Mouse (Mus musculus) thymus, postnatal 14 days (tissue): ENCODE results near the gene Ptprd.
"Not testable (repeated sequence)": the region's sequence is repeated elsewhere in the genome, so short reads cannot be mapped to it uniquely, and the experiment has no call there.

Source experiments
- DNase-seq: peaks from one replicate; pipeline ENCODE4 v3.0.0; 2021

Ptprd gene

DNA sequence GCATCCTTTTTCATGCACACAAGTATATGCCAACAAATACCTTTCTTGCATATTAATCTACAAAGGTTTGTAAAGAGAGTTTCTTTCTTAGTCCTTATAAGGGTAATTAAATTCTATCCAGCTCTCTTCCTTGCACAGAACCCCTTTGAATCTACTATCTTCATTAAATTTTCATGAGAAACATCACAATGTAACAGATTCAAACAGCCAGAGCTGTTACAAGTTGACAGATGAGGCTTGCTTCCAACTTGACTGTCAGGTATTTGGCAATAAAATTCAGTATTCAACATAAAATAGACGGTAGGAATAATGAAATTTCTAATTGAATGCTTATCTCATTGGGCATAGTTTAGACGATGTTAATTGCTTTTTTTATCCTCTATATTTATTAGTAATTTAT lies 2067.4 kb downstream of the Ptprd start:
- DNase-seq: no peak

DNA sequence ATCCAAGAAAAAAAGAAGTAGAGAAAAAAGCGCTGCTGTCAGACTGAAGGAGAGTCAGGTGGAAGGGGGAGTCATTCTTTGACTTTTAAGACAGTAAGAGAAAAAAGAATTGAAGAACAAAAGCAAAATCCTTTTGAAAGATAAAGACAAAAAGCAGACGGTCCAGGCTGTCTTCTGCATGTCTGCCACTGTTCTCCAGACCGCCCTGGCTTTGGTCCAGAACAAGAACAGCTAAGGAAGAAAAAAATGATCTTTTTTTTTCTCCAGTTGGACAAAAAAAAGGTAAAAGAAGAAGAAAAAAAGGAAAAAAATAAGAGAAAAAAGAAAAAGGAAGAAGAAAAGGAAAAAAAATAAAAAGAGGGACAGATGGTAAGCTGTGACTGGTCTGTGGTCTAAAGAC lies 2073.9 kb downstream of the Ptprd start:
- no peak for DNase-seq

DNA sequence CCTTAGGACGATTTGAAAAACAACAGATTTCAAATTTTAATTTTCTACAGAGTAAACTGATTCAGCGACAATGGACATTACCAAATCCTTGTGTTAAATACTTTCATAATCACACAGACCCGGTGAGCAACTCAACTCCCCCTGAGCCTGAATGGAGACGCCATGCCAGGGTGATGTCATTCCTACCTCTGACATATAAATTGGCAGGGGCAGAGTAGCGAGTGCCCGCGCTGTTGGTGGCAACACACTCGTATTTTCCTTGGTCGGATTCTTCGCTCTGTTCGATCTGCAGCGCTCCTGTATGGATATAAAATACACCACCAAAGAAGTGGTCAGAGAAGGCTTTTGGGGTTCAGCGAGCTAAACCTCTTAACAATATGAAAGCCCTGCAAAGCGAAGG lies 2075.1 kb downstream of the Ptprd start:
- DNase-seq: no peak

DNA sequence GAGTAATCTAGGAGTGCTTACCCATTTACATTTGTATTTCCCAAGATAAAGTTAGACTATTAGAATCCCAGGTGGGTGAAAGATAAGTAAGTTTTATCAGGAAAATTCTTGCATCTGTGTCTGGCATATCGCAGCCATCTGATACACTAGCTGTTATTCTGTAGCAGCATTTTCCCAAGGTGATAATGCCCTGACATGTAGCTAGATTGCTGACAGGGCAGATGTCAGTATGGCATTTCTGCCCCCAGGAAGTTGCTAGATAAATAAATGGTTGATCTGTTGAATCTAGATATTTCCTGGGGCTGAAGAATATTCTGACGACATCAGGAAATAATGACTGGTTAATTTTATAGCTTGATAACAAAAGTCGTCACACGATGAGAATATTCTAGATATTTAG lies 2119.9 kb downstream of the Ptprd start:
- DNase-seq: no peak

DNA sequence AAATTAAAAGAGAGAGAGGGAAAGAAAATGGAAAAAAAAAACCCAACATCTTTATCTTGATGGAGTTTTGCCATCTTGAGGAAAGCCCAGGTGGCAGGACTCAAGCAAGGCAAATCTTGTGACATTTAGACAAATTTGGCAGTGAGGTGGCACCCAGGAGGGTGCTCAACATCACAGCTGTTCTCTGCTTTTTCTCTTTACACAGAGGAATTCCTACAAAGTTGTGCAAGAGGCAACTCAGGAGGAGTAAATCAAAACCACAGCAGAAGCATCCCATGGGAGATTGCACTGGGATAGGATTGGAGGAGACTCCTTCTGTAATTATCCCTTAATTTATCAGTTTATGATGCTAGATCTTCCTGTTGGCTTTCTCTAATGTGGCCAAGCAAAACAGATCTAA lies 2121.9 kb downstream of the Ptprd start:
- DNase-seq: no peak

DNA sequence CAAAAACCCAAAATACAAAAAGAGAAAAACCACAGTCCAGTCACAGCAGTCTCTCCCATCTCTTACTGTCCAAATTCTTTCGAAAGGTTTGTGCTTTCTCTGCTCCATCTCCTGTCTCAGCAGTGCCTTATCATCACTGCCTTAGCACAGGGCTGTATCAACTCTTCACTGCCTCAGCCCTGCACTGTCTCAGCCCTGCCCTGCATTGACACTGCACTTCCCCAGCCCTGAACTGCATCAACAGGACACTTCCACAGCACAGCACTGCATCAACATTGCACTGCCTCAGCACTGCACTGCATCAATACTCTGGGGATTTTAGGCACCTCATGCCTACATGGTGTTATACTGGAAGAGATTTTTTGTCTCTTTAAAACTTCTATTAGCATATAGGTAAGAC lies 2135.7 kb downstream of the Ptprd start:
- no peak for DNase-seq

DNA sequence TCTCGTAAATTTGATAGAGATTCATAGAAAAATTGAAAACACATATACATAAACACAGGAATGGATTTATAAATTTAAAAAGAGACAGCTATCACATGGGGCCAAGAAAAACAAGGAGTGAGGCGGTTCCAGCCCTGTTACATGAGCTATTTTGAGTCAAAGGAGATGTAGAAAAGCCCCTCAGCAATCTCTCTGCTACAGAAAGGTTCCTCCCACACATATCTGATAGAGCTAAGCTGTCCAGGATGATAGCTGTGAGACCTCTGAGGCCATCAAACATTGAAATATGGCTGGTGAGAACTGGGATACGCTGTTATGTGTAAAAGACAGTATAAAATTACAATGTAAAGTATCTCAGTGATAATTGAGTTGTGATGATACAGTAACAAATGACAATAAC lies 2138.5 kb downstream of the Ptprd start:
- DNase-seq: no peak

DNA sequence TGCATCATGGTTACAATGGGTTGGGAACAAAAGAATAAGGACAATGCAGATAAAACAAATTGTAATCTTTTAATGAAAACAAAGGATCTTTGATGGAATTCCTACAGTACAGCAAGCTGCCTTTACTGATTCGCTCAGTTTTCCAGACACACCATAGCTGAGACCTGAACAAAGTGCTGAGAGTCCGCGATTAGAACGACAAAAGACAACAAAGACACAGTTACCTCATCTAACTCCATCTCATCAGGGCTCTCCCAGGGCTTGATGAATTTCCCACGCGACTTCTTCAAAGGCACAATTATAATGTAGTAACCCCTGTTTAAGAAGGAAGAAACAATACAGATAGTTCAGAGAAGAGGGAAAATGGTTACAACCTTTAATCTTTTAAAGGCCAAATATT lies 2140.0 kb downstream of the Ptprd start:
- DNase-seq: no peak

DNA sequence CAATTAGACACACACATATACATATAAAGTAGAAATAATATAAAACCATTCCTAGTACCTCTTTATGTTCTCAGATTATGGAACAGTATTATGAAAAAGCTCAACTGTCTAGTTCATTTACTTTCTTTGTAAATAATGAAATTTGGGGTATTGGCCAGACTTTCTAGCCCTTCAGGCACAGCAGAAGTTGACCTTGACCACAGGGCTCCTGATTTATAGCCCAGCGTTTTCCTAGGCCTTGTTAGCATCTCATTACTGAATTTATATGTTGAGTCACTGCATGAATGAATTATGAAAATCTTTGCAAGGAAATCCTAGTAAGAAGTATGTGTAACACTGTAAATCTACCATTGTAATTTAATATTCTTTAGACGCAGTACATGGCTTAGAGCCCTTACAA lies 2154.9 kb downstream of the Ptprd start:
- DNase-seq: no peak

DNA sequence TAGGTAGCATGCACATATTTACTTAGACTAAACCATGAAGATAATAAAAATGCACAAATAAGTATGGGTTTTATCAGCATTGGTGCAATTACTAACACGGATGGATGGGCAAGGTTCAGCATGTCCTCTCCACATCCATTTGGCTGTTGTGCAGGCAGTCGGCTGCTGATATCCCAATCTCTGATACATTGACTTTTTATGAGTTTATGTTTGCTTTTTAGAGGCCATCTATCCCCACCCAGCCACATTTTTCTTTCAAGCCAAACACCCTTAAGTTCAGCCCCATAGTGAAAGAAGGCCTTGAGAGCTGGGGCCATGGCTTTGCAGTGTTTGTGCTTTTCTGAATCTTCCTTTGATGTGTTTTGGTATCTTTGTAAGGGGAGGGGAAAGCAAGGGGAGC lies 2166.1 kb downstream of the Ptprd start:
- DNase-seq: no peak

DNA sequence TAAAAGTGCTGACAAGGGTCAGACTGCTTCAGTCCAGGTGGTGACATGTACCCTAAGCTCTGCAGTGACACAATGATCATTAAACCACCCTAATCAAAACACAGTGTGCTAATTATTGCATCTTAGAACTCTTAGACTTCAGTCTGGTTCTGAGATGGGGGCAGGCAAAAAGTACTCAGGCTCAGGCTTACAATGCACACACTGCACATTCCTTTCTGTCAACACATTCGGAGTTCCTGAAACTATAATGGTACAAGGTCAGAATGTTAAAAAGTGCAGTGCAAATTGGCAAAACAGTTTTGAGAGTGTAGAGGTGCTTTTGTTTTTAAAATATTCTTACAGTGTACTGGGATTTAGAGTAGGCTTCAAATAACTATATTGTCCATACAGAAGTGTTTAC lies 2167.0 kb downstream of the Ptprd start:
- DNase-seq: no peak

DNA sequence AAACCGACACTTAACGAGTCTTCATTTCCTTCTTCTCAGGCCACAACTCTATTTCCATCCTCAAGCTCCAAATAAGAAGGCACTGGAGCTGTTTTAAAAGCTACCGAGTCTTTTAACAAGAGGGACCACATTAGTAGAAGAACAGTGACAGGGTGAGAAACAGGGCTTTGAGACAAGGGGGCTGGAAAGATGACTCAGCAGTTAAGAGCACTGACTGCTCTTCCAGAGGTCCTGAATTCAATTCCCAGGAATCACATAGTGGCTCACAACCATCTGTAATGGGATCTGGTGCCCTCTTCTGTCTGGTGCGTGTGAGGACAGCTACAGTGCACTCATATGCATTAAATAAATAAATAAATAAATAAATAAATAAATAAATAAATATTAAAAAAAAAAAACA lies 2174.6 kb downstream of the Ptprd start:
- DNase-seq: not testable (repeated sequence)

DNA sequence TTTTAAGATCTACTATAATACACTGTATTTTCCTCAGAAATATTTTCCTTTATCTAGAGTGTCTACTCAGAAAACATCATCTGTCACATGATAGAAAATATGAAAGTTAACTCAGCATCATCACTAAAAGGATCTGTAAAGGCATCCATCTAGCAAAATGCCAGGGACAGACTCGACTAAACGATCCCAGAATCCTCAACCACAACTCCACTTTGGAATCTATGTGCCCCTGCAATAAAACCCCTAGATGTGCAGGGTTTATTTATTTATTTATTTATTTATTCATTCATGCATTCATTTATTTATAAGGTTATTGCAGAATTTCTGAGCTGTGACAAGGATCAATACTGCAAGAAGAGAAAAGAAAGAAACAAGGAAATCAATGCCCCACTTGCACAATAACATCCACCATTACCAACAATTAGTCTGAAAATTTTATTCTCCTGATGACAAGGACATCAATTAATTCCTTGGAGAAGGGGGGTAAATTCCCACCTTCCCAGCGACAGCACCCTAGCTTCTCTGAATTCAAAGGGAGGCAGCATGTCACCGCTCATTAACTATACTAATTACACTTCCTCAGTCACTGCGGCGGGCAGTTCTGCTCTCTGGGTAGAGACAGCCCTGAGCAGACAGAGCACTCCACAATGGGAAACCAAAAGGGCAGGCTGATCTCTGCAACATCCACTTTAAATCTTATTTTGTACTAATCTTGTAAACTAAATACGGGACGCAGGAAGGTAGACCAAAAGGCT lies 2186.0 kb downstream of the Ptprd start:
- no peak for DNase-seq

DNA sequence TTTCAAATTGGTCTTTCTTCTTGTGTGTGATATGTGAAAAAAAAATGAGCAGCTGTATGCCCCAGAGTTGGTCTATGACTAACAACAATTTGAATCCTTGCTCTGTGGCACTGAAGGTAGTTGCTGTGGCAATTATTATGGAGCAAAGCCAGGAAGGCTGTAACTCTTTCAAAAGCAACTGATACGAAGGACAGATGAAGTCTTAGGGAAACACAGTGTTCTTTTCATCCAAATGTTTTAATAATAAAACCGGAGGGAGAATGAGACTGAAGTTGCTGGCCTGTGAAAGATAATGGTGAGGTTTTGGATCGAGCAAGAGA lies 2187.3 kb downstream of the Ptprd start:
- DNase-seq: no peak

DNA sequence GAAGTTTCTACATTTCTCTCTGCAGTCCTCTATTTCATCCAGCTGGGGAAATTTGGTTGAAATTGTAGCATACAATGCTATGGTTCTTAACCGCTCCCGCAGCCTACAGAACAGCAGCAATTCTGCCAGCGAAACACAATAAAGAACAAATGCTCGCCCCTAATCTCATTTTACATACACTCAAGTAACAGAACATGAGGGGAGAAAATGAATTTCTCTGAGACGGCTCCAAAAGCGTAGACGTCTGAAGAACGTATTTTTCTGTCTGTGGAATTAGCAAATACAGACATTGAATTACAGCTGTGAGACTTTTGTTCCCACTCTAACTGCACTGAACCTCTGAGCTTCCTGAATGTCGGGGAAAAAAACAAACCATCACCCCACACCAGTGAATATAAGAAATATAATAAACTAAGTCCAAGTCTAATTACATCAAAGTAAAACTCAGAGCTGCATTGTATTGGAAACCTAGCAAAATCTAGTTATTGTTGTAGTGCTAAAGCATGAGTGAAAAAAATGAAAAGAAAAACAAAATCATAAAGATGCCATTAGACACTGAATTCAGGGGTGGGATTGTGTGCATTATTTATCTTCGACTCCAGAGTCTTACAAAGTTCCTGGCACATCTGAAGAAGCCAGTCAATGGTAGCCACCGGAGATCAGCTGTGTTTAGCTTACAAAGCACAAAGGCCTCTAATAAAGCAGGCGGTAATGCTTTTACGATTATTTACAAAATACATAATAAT lies 2187.8 kb downstream of the Ptprd start:
- DNase-seq: no peak

DNA sequence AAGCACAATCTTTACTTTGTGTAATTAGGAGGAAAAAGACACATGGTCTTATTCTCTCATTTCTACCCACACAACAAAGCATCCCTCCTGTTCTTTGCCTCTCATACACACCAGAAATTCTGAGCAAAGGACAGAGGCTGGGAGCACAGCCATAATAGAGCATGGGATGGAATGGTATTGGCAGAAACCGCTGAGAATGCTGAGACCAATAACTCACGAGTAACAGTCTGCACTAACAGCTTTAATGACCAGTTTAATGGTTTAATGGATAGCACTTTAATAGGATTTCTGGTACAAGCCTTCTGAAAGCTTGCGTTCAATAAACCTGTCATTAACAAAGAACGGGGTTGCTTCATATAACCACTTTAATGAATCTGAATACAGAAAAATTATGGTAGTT lies 2190.1 kb downstream of the Ptprd start:
- no peak for DNase-seq

DNA sequence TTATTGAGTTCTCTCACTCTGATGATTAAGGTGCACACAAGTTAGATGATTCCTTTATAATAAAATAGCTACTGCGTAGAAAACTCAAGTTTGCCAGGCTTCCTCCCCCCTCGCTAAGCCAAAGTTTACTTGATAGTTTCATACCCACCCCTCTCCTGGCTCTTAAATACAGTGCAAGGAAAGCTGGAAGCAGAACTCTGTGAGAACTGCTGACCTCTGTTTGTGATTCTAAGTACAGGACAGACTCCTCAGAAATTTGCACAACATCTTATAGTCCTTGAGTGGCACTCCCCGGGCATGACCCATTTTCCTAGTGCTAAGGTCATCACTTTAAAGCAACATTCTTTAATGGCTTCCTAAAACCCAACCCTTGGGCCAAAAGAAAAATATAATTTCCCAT lies 2196.7 kb downstream of the Ptprd start:
- DNase-seq: no peak

DNA sequence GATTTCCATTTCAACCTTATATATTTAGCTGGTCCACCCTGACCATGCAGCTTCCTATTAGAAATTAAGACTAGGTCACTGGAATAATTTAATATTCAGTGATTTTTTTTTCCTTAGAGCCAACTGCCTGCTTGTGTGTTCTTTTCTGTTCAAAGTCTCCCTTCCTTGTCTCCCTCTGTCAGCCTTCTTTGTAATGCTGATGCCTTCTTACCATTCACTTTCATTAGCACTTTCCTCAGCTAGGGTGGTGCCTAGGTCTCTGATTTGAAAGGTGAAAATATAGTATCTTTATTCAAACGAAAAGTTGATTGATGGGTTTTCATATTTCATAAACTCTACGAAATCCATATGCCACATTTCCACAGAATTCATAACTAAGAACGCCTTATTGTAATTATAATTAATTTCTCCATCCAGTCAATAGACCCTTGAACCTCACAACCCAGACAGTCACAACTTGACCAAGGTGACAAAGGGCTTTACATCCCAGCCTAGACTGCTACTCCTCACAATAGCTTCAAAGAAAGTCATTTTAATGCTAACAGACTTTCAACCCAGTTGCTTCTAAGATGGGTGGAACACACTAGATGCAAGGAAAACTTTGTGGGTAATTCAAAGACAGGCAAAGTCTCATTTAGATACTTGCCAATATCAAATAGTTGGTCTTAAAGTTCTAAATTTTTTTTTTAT lies 2197.5 kb downstream of the Ptprd start:
- DNase-seq: no peak

DNA sequence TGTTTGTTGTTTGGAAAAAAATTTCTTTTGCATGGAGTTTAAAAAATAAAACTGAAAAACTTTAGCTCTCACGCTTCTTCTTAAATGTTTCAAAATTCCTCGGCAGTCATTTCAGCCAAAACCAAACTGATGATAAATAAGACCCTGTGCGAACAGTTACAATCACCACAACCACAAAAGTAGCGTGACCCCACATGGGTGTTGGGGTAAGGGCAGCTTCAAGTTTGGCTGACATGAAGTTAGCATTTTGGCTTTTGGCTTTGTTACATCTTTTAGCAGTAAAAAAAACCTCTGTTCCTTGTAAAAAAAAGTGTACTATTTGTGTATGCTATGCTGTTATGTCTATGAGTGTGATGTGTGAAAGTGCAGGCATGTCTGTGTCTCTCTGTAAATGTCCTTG lies 2203.2 kb downstream of the Ptprd start:
- no peak for DNase-seq

DNA sequence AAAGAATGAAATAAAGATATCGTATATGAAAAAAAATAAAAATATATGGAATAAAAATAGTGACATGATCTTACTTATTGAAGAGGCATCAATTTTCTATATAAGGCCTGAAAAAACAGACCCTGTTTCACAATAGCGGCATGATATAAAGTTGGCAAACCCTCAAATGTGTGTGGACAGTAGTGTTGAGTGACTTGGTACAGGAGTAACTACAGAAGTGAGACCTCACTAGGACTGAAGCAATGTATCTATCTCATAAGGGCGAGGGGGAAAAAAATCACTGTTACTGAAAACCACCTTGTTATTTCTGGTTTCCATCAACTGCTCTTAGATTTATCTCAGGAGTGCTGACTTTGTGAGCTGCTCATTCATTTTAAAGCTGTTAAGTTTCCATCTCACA lies 2204.5 kb downstream of the Ptprd start:
- no peak for DNase-seq

DNA sequence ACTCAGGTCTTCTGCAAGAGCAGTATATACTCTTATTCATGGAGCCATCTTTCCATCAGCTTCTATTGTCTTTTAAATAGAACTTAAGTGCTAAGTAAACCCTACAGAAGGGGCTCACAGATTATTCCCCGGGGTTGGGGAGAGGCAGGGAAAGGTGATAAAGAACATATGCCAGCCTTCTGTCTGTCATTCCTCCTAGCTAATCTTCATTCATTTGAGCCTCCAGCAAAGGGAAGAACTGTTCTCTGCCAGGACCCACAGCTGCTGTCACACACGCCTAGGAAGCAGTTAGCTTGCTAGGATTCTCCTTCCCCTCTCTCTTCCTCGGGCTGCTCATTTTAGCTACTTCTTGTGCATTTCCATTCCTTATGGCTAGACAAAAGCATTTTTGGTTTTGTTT lies 2205.0 kb downstream of the Ptprd start:
- no peak for DNase-seq

DNA sequence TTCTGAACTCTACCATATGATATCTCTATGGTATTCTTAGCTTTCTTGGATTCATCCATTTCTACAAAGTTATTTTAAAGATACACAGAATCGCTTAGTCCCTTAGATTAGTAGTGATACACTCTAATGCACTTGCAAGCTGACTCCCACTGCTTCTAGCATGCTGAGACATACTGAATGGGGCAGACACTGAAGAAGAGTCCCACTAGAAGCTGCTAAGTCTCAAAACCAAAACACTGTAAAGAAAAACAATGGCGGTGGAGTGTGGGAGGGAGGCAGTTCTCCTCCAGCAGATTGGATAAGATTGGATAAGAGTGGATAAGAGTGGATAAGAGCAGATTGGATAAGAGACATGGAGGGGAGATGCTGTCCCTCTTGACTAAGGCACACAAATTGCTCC lies 2207.6 kb downstream of the Ptprd start:
- no peak for DNase-seq

DNA sequence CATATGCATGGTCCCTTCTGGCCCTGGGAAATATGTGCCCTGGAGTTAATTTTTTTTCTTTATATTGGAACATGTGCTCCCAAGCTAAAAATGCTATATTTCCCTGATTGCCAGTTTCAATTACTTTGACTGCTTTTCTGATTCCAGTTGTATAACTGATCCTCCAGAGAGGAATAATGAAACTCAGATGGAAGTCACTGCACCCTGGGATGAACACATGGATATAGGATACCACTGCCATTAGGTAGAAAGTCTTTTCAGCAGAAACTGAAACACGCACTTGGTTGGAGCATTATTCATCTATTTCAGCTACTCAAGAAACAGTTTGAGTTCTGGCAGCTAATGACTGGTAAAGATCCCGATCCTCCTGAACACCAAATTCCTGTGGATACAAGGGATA lies 2211.5 kb downstream of the Ptprd start:
- DNase-seq: no peak

DNA sequence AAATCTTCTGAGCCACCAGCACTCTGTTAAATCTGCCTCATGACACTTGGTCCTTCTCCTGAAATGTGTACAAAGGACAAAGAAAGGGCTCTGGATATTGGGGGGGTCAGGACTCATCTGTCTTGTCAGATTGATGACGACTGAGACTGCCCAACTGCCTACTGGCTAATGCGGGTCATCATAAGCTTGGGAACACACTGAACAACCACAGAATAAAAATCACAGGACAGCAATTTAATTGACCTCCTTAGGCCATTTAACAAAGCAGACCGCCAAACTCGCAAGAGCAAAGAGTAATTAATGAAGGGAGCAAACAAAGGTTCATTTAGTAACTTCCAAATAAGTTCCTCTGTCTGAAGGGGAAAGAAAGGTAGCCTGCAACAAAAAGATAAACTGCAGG lies 2215.9 kb downstream of the Ptprd start:
- DNase-seq: no peak
